Mouse (Mus musculus) forebrain, postnatal 0 days (tissue): ENCODE results near the gene Ddx23. TPM values are rescaled to one million over a fixed set of nuclear protein-coding genes. Genes with fewer than 3 reads are reported as not detected.

ENCODE experiments used
- ATAC-seq: fragments of 200-750 bp; cut with Nextera tagmentation; 2 replicates; pipeline ENCODE4 v1.8.0; 2017; ENCODE audit warnings: mild to moderate bottlenecking, moderate library complexity
- DNase-seq: peaks from one replicate; pipeline ENCODE4 v3.0.0-alpha.2; 2015
- H3K27ac ChIP-seq: fragments of 300-500 bp; sonication (generic); 2 replicates; pipeline ENCODE4 v1.5.1; 2014; ENCODE audit warnings: low read depth, mild to moderate bottlenecking, antibody characterized with exemption, low read length, moderate library complexity, mixed read lengths
- H3K27me3 ChIP-seq: fragments of 300-500 bp; sonication (generic); 2 replicates; pipeline ENCODE4 v1.6.1; 2014; ENCODE audit warnings: mild to moderate bottlenecking, low read length, mixed read lengths; ENCODE audit not compliant: insufficient read depth
- H3K36me3 ChIP-seq: fragments of 300-500 bp; sonication (generic); 2 replicates; pipeline ENCODE4 v1.6.1; 2014; ENCODE audit warnings: mild to moderate bottlenecking, moderate library complexity; ENCODE audit not compliant: insufficient read depth
- H3K4me1 ChIP-seq: fragments of 300-500 bp; sonication (generic); 2 replicates; pipeline ENCODE4 v1.6.1; 2014; ENCODE audit warnings: antibody characterized with exemption; ENCODE audit not compliant: insufficient read depth
- H3K4me2 ChIP-seq: fragments of 300-500 bp; sonication (generic); 2 replicates; pipeline ENCODE4 v1.6.1; 2014; ENCODE audit warnings: low read depth, mild to moderate bottlenecking, moderate library complexity
- H3K4me3 ChIP-seq: fragments of 300-500 bp; sonication (generic); 2 replicates; pipeline ENCODE4 v1.5.1; 2014; ENCODE audit warnings: low read depth, low read length, mixed read lengths
- H3K9ac ChIP-seq: fragments of 300-500 bp; sonication (generic); 2 replicates; pipeline ENCODE4 v1.6.1; 2014; ENCODE audit warnings: mild to moderate bottlenecking
- H3K9me3 ChIP-seq: fragments of 300-500 bp; sonication (generic); 2 replicates; pipeline ENCODE4 v1.6.1; 2016; ENCODE audit warnings: low read length
- CTCF ChIP-seq: sonication (generic); IDR thresholded peaks from 2 replicates; pipeline ENCODE4 v1.5.1; 2016; ENCODE audit warnings: antibody characterized with exemption, control low read depth, low read depth
- WGBS: fragments of 180-500 bp; shearing (Covaris S2); extraction: QIAGEN DNeasy Blood & Tissue Kit; methylation state at CpG from one replicate; pipeline ENCODE4 v1.1.7; 2014; 5-methylcytosine and 5-hydroxymethylcytosine counted together
- polyA plus RNA-seq: library from polyadenylated mRNA; unstranded; fragments of >200 nt; fragmentation: Nextera tagmentation; extraction: Ambion mirVana; gene quantifications from 2 replicates; pipeline ENCODE4 v1.2.1, GENCODE M21; 2015
- total RNA-seq: library from RNA; depleted of rRNA; stranded (reverse); fragments of >200 nt; gene quantifications from 2 replicates; pipeline ENCODE4 v1.2.3, GENCODE M21; 2014

Ddx23 gene
- total and polyA plus RNA-seq, 2 experiments from 2014 or later: 13.8 to 70.6 TPM

DNA sequence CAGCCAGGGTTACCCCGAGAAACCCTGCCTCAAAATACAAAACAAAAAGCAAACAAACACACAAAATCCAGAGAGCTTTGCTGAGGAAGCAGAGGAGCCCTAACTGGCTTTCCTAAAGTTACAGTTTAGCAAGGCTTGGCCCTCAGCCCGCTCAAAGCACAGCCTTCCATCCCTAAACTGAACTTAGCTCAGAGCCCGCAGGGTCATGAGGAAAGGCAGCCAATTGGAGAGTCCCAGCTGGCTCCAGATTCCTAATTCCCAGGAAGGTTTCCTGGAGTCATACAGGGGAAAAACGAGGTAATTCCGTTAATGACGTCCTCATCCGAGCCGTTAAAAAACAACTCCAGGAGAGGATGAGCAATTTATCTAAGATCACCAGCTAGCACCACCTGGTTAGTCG, 33.0 kb upstream of the Ddx23 start:
- Histone ChIP-seq H3K4me1 (0 out of 2 replicates have a peak, but pooled peaks cover 8% of the 10 kb centered on the region), H3K27ac (no peak overlapping the region), H3K4me3 (no peak overlapping the region), H3K4me2 (no peak overlapping the region), H3K9ac (no peak overlapping the region), H3K36me3 (no peaks in the 10 kb centered on the region), H3K9me3 (no peaks in the 10 kb centered on the region), H3K27me3 (no peaks in the 10 kb centered on the region)
- no peak for ATAC-seq
- WGBS: 51% methylated on average over 9 of the region's 9 CpGs
- no peak for DNase-seq
- no peak for TF ChIP-seq CTCF

DNA sequence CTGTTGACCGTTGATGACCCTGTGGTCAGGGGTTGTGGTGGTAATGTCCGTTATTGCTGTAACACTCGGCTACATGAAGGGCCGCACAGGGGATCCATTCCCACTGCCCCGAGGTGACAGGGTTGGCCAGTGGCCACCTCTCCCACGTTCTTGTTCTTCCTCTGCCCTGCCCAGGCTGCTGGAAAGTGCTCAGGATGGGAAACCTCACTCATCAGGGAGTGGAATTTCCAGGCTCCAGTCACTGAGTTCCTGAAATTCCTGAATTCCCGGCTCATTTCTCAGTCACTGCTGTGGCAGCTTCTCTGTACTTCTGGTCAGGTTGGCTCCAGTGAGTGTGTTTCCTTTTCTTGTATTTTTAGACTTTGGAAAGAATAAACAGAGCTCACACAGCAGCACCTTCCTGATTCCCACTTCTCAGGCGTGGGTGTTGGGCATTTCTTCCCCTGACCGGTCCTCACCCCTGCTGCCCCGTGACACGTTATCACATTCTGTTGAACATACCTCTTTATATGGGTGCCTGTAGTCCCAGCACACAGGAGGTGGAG, 29.5 kb upstream of the Ddx23 start:
- Histone ChIP-seq H3K4me3 (no peak overlapping the region), H3K4me1 (0 out of 2 replicates have a peak, but pooled peaks cover 8% of the 10 kb centered on the region), H3K9ac (no peak overlapping the region), H3K9me3 (no peaks in the 10 kb centered on the region), H3K27me3 (no peaks in the 10 kb centered on the region), H3K4me2 (no peak overlapping the region), H3K27ac (no peak overlapping the region), H3K36me3 (no peaks in the 10 kb centered on the region)
- DNase-seq (no peak), ATAC-seq (no peak)
- TF ChIP-seq CTCF: no peak
- 54% methylated on average over 11 of the region's 11 CpGs for WGBS

GRCm38 (mm10) chr15:98691486-98692147, 28.9 kb upstream of the Ddx23 start:
- ATAC-seq: peak; percentile 42; the same call in 1 of the 2 replicates
- Histone ChIP-seq H3K27me3 (no peaks in the 10 kb centered on the region), H3K4me2 (no peak overlapping the region), H3K4me3 (no peak overlapping the region), H3K36me3 (no peaks in the 10 kb centered on the region), H3K27ac (no peak overlapping the region), H3K9me3 (no peaks in the 10 kb centered on the region), H3K9ac (0 out of 2 replicates have a peak overlapping the region, but pooled peaks have one; percentile 6), H3K4me1 (0 out of 2 replicates have a peak, but pooled peaks cover 8% of the 10 kb centered on the region)
- 13% methylated on average over 7 of the region's 7 CpGs for WGBS
- TF ChIP-seq CTCF: no peak
- peak; percentile 35 for DNase-seq

GRCm38 (mm10) chr15:98689682-98690081, 27.0 kb upstream of the Ddx23 start:
- Histone ChIP-seq H3K36me3 (no peaks in the 10 kb centered on the region), H3K4me1 (0 out of 2 replicates have a peak, but pooled peaks cover 8% of the 10 kb centered on the region), H3K4me2 (no peak overlapping the region), H3K4me3 (no peak overlapping the region), H3K27me3 (no peaks in the 10 kb centered on the region), H3K9me3 (no peaks in the 10 kb centered on the region), H3K27ac (no peak overlapping the region), H3K9ac (no peak overlapping the region)
- TF ChIP-seq CTCF: no peak
- ATAC-seq (no peak), DNase-seq (no peak)
- 76% methylated on average over 2 of the region's 2 CpGs for WGBS

- 71% methylated on average over 3 of the region's 3 CpGs for WGBS
- peak; percentile 34 for TF ChIP-seq CTCF
- no peak for ATAC-seq
These were observed 23.2 kb upstream of the Ddx23 start for GRCm38 (mm10) chr15:98685926-98686325.

DNA sequence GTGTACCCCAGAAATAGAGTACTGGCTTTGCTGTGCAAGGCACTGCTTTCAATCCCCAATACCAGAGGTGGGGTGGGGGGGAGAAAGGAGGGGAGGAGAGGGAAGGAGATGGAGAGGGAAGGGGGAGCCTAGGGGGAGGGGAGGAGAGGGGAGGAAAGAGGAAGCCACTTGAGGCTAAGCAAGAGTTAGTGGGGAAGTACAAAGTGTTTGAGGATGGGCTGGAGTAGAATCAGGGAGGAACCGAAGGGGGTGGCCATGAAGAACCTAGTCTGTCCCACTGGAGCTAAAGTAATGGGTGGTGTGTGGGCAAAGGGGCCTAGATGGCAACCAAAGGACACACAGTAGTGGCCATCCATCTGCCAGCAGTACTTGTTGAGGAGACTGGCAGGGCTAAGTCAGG, 21.1 kb upstream of the Ddx23 start:
- H3K4me1 ChIP-seq: no peaks in the 10 kb centered on the region
- DNase-seq (no peak), ATAC-seq (no peak)
- H3K9me3 ChIP-seq: no peaks in the 10 kb centered on the region
- H3K9ac ChIP-seq: no peak overlapping the region
- no peak for TF ChIP-seq CTCF
- no peak overlapping the region for H3K27ac ChIP-seq
- H3K4me2 ChIP-seq: no peak overlapping the region
- 89% methylated on average over 1 of the region's 1 CpGs for WGBS
- no peak overlapping the region for H3K4me3 ChIP-seq
- H3K36me3 ChIP-seq: no peaks in the 10 kb centered on the region
- H3K27me3 ChIP-seq: no peaks in the 10 kb centered on the region

More at GRCm38 (mm10) chr15:98685926-98686325, 23.2 kb upstream of the Ddx23 start:
- H3K27me3 ChIP-seq: no peaks in the 10 kb centered on the region
- H3K4me1 ChIP-seq: no peaks in the 10 kb centered on the region
- H3K9ac ChIP-seq: no peak overlapping the region
- no peak overlapping the region for H3K27ac ChIP-seq
- H3K4me3 ChIP-seq: no peak overlapping the region
- H3K9me3 ChIP-seq: no peaks in the 10 kb centered on the region
- no peak overlapping the region for H3K4me2 ChIP-seq
- H3K36me3 ChIP-seq: no peaks in the 10 kb centered on the region
- no peak for DNase-seq

DNA sequence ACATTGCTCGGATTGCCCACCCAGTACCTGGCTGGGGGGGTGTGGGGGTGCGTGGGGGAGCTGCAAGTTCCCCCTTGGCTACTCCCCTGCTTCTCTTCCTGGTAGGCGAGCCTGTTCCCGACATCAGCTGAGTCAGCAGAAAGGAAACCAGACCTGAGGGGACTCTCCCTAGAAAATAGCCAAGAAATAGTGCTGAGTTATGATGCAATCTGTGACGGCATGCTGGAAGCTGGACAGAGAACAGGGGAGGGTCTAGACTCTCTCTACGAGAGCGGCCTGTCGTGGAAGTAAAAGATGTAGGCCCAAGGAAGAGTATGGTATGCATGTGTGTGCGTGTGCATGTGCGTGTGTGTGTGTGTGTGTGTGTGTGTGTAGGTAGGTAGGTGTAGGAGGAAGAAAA, 20.5 kb upstream of the Ddx23 start:
- Histone ChIP-seq H3K27me3 (no peaks in the 10 kb centered on the region), H3K9me3 (no peaks in the 10 kb centered on the region), H3K4me2 (no peak overlapping the region), H3K4me1 (no peaks in the 10 kb centered on the region), H3K9ac (no peak overlapping the region), H3K27ac (no peak overlapping the region), H3K4me3 (no peak overlapping the region), H3K36me3 (no peaks in the 10 kb centered on the region)
- DNase-seq (no peak), ATAC-seq (no peak)
- no peak for TF ChIP-seq CTCF
- 79% methylated on average over 10 of the region's 10 CpGs for WGBS
